Mouse (Mus musculus): ENCODE data around the gene Zfp629.

The Zfp629 gene

DNA sequence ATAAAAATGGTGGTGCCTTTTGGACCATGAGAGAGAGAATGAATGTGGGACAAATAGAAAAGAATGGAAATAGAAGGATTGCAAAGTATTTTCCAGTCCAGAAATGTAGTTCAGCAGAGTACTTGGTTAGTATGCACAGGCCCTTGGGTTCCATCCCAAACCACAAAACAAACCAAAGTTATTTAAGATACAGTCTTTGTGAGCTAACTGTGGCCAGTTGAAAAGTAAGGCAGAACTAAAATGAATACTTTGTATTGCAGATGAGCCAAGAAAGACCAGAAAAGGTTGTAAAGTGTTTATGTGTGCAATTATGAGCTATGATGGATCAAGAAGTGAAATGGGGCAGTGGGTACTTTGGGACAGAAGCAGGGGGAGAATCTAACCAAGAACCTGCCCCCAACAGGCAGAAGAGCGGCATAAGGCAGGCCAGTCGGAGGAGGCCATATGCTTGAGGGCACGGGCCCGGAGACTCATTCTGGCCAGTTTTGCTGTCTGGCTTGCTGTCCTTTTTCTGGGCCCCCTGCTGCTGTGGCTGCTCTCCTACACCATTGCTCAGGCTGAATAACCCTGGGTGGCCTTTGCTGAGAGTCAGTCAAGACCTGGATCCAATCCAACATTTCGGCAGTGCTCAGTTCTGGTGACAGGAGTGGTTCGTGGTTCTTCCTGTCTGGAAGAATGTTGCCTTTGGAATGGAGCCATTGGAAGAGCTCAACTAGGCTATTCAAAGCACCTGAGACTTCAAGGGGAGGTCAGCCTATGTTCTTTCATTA lies 51.0 kb downstream of the Zfp629 start:
- DNase-seq (ENCODE audit: low read depth, low spot score), result no peak

DNA sequence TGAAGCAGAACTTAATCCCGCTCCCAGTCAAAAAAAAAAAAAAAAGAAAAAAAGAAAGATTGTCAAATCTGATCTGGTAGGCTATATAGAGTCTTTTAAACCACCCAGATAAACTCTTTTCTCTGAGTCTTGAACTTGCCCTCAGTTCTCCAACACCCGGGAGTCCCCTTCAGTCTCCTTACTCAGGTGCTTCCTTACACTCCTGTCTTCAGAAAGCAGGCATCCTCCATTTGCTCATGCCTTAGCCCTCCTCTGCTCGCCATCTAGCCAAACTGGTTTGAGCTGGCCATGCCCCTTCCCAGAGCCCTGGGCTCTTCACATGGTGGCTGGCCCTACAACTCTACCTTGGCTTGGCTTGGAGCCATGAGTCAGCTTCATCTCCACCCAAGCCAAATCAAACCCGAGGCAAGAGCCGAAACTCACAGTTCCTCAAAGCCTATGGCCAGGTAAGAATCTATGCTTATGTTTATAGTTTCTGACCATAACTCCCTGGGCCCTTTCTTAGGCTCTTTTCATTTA lies 54.2 kb downstream of the Zfp629 start, which contains the start of gene Tmem265:
Tmem265 (plus strand) TSS at position 51 of the 519 bp plus-strand sequence.
- DNase-seq (ENCODE audit: low read depth, low spot score), result no peak

GRCm38 (mm10) chr7:127560580-127560979 lies 55.0 kb downstream of the Zfp629 start:
- DNase-seq (ENCODE audit: low read depth, low spot score), result no peak

Measured in CD4-positive, CD25-positive, alpha-beta regulatory T cell, adult 2 months (primary cell).